Comparison of ENCODE assay signal across 13 mouse cellular contexts in genomic region chr17:34684253-34684893, GRCm38 (mm10). TPM values are rescaled to one million over a fixed set of nuclear protein-coding genes. Genes with fewer than 3 reads are reported as not detected.
DNase-seq lines count a peak whose midpoint lies in the region; ATAC-seq and TF ChIP-seq lines count a peak whose summit lies in the region.
"Had no signal": no experiment of that assay in that cellular context is flagged by ENCODE, and none has a peak within 500 bp of the region (broad histone marks: within the 10 kb centered on the region; RNA-seq: fewer than 3 reads in every experiment).

No protein-coding gene starts in this region.

- H3K27me3 ChIP-seq in testis, adult 2 months (ENCODE audit: control insufficient read depth, insufficient read depth, low read length), result no peaks in the 10 kb centered on the region
- peaks cover 17% of the 10 kb centered on the region for H3K27me3 ChIP-seq in heart, embryonic 15.5 days
- no peaks in the 10 kb centered on the region for H3K27me3 ChIP-seq in stomach, postnatal 0 days (ENCODE audit: control insufficient read depth, insufficient read depth, low read length)

- peak overlapping the region; percentile 35 for H3K4me3 ChIP-seq in gastrocnemius, adult 2 months
- no peak overlapping the region for H3K4me3 ChIP-seq in testis, adult 2 months (ENCODE audit: control insufficient read depth, low read depth, low read length)
- H3K4me3 ChIP-seq in heart, embryonic 15.5 days, result no peak overlapping the region
- H3K4me3 ChIP-seq in stomach, postnatal 0 days (ENCODE audit: low read depth, low read length), result no peak overlapping the region

- peaks cover 16% of the 10 kb centered on the region for H3K4me1 ChIP-seq in testis, adult 2 months (ENCODE audit: control insufficient read depth, insufficient read depth, low read length)
- peaks cover 48% of the 10 kb centered on the region for H3K4me1 ChIP-seq in heart, embryonic 15.5 days (replicated peaks)
- H3K4me1 ChIP-seq in stomach, postnatal 0 days (replicated peaks; ENCODE audit: control insufficient read depth, insufficient read depth), result peaks cover 18% of the 10 kb centered on the region

- peak overlapping the region; percentile 84 for H3K27ac ChIP-seq in gastrocnemius, adult 2 months
- peak overlapping the region; percentile 29; the same call in 1 of the 2 replicates for H3K27ac ChIP-seq in testis, adult 2 months (ENCODE audit: control insufficient read depth, insufficient read depth, low read depth, low read length)
- H3K27ac ChIP-seq in heart, embryonic 15.5 days, result peak overlapping the region; percentile 75
- H3K27ac ChIP-seq in stomach, postnatal 0 days (replicated peaks), result peak overlapping the region; percentile 88
- H3K27ac ChIP-seq: liver, embryonic 14.5 days had no signal

- H3K36me3 ChIP-seq in testis, adult 2 months (ENCODE audit: control insufficient read depth, insufficient read depth, low read length), result no peaks in the 10 kb centered on the region
- H3K36me3 ChIP-seq in heart, embryonic 15.5 days, result no peaks in the 10 kb centered on the region
- H3K36me3 ChIP-seq in stomach, postnatal 0 days (ENCODE audit: control insufficient read depth, insufficient read depth, low read length), result no peaks in the 10 kb centered on the region; the same call in 1 of the 2 replicates

- TF ChIP-seq EP300 in stomach, postnatal 0 days (optimal IDR thresholded peaks at IDR 0.05), result no peak

- peak; percentile 68 for DNase-seq in gastrocnemius, adult 2 months
- DNase-seq in gastrocnemius, postnatal 36 days, result no peak
- DNase-seq in testis, postnatal 14 days (ENCODE audit: low spot score), result no peak
- peak; percentile 49 for DNase-seq in stomach, postnatal 0 days (ENCODE audit: low spot score)
- no peak for DNase-seq in left cerebral cortex, adult 9 months (ENCODE audit: low spot score in 2 of 2)
- no peak for DNase-seq in spleen, postnatal 4 days (ENCODE audit: low spot score in 2 of 2)
- DNase-seq: layer of hippocampus, adult 9-11 months; right cerebral cortex, adult 18-20 months; thymus, postnatal 36 days had no signal

- no peak for TF ChIP-seq CTCF in gastrocnemius, adult 2 months (IDR thresholded peaks at IDR 0.05)
- TF ChIP-seq CTCF in testis, adult 2 months (IDR thresholded peaks at IDR 0.05; ENCODE audit: control insufficient read depth, insufficient read depth, insufficient replicate concordance, low read depth, low read length), result no peak
- TF ChIP-seq CTCF in stomach, postnatal 0 days (IDR thresholded peaks at IDR 0.05; ENCODE audit: low read depth), result no peak

- H3K4me2 ChIP-seq in heart, embryonic 15.5 days, result no peak overlapping the region
- H3K4me2 ChIP-seq in stomach, postnatal 0 days (replicated peaks; ENCODE audit: low read depth), result no peak overlapping the region

- no peak for TF ChIP-seq POLR2A in testis, adult 2 months (IDR thresholded peaks at IDR 0.05; ENCODE audit: control insufficient read depth, low read depth, low read length)

- no peak for ATAC-seq in heart, embryonic 15.5 days (replicated peaks; ENCODE audit: insufficient number of reproducible peaks, insufficient read depth, low FRiP score, low read depth)
- ATAC-seq in stomach, postnatal 0 days (ENCODE audit: low FRiP score, low TSS enrichment), result peak; percentile 69

- H3K9me3 ChIP-seq in heart, embryonic 15.5 days (replicated peaks), result no peaks in the 10 kb centered on the region
- no peaks in the 10 kb centered on the region for H3K9me3 ChIP-seq in stomach, postnatal 0 days (ENCODE audit: control insufficient read depth, low read length)

- intact Hi-C loops in gastrocnemius, adult 2 months (cut with DNase I), result no loop called here
- intact Hi-C loops in gastrocnemius, postnatal 36 days (cut with DNase I), result no loop called here

- no peak overlapping the region for H3K9ac ChIP-seq in heart, embryonic 15.5 days
- no peak overlapping the region for H3K9ac ChIP-seq in stomach, postnatal 0 days (ENCODE audit: low read length)
- H3K9ac ChIP-seq: liver, embryonic 14.5 days had no signal

- WGBS in heart, embryonic 15.5 days, result 37% methylated on average over 9 of the region's 9 CpGs
- 30% methylated on average over 9 of the region's 9 CpGs for WGBS in stomach, postnatal 0 days

RNA-seq across cellular contexts. Expression of gene Tnxb, which starts 14.0 kb away (rescaled TPM):
- total RNA-seq in gastrocnemius, adult 2 months (2021), result 10 to 100 TPM; 30.7 to 41.6 TPM
- 10 to 100 TPM; 33.8 to 37.0 TPM for total RNA-seq in gastrocnemius, postnatal 36 days (2021)
- 0.77 and 1.9 TPM in 2 replicates for polyA plus RNA-seq in testis, adult 2 months (2012; rRNA removed)
- polyA plus RNA-seq in heart, embryonic 15.5 days (2015; fragmentation: Nextera tagmentation; extraction: Ambion mirVana), result 2.3 and 3.2 TPM in 2 replicates
- 1.9 and 2.4 TPM in 2 replicates for polyA plus RNA-seq in stomach, postnatal 0 days (2015; fragmentation: Nextera tagmentation; extraction: Ambion mirVana)
- total RNA-seq: monocyte, adult 5-6 weeks had no signal

RNA-seq across cellular contexts. Expression of gene Atf6b, which starts 37.4 kb away (rescaled TPM):
- 1 to 10 TPM; 7.1 to 9.1 TPM for total RNA-seq in gastrocnemius, adult 2 months (2021)
- 1 to 10 TPM; 5.7 to 6.6 TPM for total RNA-seq in gastrocnemius, postnatal 36 days (2021)
- polyA plus RNA-seq in testis, adult 2 months (2012; rRNA removed), result 27.9 and 28.4 TPM in 2 replicates
- 39.6 and 54.5 TPM in 2 replicates for polyA plus RNA-seq in heart, embryonic 15.5 days (2015; fragmentation: Nextera tagmentation; extraction: Ambion mirVana)
- 35.4 and 39.3 TPM in 2 replicates for polyA plus RNA-seq in stomach, postnatal 0 days (2015; fragmentation: Nextera tagmentation; extraction: Ambion mirVana)

RNA-seq across cellular contexts. Expression of gene Fkbpl, which starts 39.8 kb away (rescaled TPM):
- 1 to 10 TPM; 4.5 to 9.3 TPM for total RNA-seq in gastrocnemius, adult 2 months (2021)
- total RNA-seq in gastrocnemius, postnatal 36 days (2021), result 1 to 10 TPM; 6.0 to 8.2 TPM
- polyA plus RNA-seq in testis, adult 2 months (2012; rRNA removed), result 156 and 172 TPM in 2 replicates
- polyA plus RNA-seq in heart, embryonic 15.5 days (2015; fragmentation: Nextera tagmentation; extraction: Ambion mirVana), result 10.7 and 12.9 TPM in 2 replicates
- polyA plus RNA-seq in stomach, postnatal 0 days (2015; fragmentation: Nextera tagmentation; extraction: Ambion mirVana), result 12.4 and 12.8 TPM in 2 replicates

RNA-seq across cellular contexts. Expression of gene Prrt1, which starts 55.0 kb away (rescaled TPM):
- under 1 TPM; 0.28 to 0.36 TPM for total RNA-seq in gastrocnemius, adult 2 months (2021)
- total RNA-seq in gastrocnemius, postnatal 36 days (2021), result 1 to 10 TPM in 1 of 2 experiments, under 1 TPM in 1; 0.35 to 1.5 TPM
- polyA plus RNA-seq in testis, adult 2 months (2012; rRNA removed), result 1.5 and 1.6 TPM in 2 replicates
- polyA plus RNA-seq in heart, embryonic 15.5 days (2015; fragmentation: Nextera tagmentation; extraction: Ambion mirVana), result 0.42 and 1.2 TPM in 2 replicates
- 0.44 and 0.67 TPM in 2 replicates for polyA plus RNA-seq in stomach, postnatal 0 days (2015; fragmentation: Nextera tagmentation; extraction: Ambion mirVana)

RNA-seq across cellular contexts. Expression of gene Ppt2, which starts 56.1 kb away (rescaled TPM):
- 10 to 100 TPM; 40.5 to 42.2 TPM for total RNA-seq in gastrocnemius, adult 2 months (2021)
- total RNA-seq in gastrocnemius, postnatal 36 days (2021), result 10 to 100 TPM; 36.2 to 40.0 TPM
- 15.9 and 20.2 TPM in 2 replicates for polyA plus RNA-seq in testis, adult 2 months (2012; rRNA removed)
- polyA plus RNA-seq in heart, embryonic 15.5 days (2015; fragmentation: Nextera tagmentation; extraction: Ambion mirVana), result 22.9 and 24.8 TPM in 2 replicates
- polyA plus RNA-seq in stomach, postnatal 0 days (2015; fragmentation: Nextera tagmentation; extraction: Ambion mirVana), result 16.5 and 18.7 TPM in 2 replicates

Comparison
In these comparisons a context has a peak if more than half of its experiments do, and no peak if none do; other contexts are left out.
1. DNase-seq: peak in gastrocnemius, adult 2 months (single experiment) and stomach, postnatal 0 days (single experiment); none in gastrocnemius, postnatal 36 days (0 of 2), testis, postnatal 14 days (single experiment), left cerebral cortex, adult 9 months (0 of 2) and spleen, postnatal 4 days (0 of 2).
2. H3K27ac ChIP-seq: peak in every context shown above with its lines; median percentile 88 in stomach, postnatal 0 days; 84 in gastrocnemius, adult 2 months; 75 in heart, embryonic 15.5 days; 29 in testis, adult 2 months.
3. RNA of gene Fkbpl, which starts 39.8 kb away (polyA plus RNA-seq): 156 to 172 TPM in testis, adult 2 months; 12.4 to 12.8 TPM in stomach, postnatal 0 days and 10.7 to 12.9 TPM in heart, embryonic 15.5 days; every median in the first group is over 10 times any median in the second.